Mouse (Mus musculus) mature B cell (primary cell): ENCODE measurements around the gene Kmt2b.

Experiments
- in situ Hi-C: fragments of 300-500 bp; cut with MboI; formaldehyde crosslinking; loops from 2 replicates; pipeline ENCODE4 v1.14.3; 2019

Kmt2b gene

GRCm38 (mm10) chr7:30588676-30589434 is at the start of gene Kmt2b:
TSS of gene Kmt2b (minus strand) at chr7:30588726.
- in situ Hi-C loops, result no loop called here

- in situ Hi-C loops, result no loop called here
Observed at GRCm38 (mm10) chr7:30636395-30636794, 47.9 kb upstream of the Kmt2b start.

- in situ Hi-C loops, result no loop called here
Observed at GRCm38 (mm10) chr7:30635752-30636151, 47.2 kb upstream of the Kmt2b start, which contains the start of gene Etv2. TSS of gene Etv2 (minus strand) at chr7:30635852.

GRCm38 (mm10) chr7:30634621-30635020 is 46.1 kb upstream of the Kmt2b start:
- in situ Hi-C loops, result no loop called here

GRCm38 (mm10) chr7:30633762-30634412 is 45.4 kb upstream of the Kmt2b start:
- in situ Hi-C loops, result no loop called here

GRCm38 (mm10) chr7:30629013-30629412 is 40.5 kb upstream of the Kmt2b start:
- in situ Hi-C loops, result no loop called here

- in situ Hi-C loops, result no loop called here
Observed at GRCm38 (mm10) chr7:30626647-30627046, 38.1 kb upstream of the Kmt2b start.

GRCm38 (mm10) chr7:30625530-30626384 is 37.2 kb upstream of the Kmt2b start, which contains the start of gene Cox6b1:
TSS of gene Cox6b1 (minus strand) at chr7:30626151.
- in situ Hi-C loops, result no loop called here

GRCm38 (mm10) chr7:30619202-30619601 is 30.7 kb upstream of the Kmt2b start:
- in situ Hi-C loops, result no loop called here

GRCm38 (mm10) chr7:30618658-30619057 is 30.1 kb upstream of the Kmt2b start:
- in situ Hi-C loops, result no loop called here

- in situ Hi-C loops, result no loop called here
Observed at GRCm38 (mm10) chr7:30615049-30615760, 26.7 kb upstream of the Kmt2b start.

GRCm38 (mm10) chr7:30614454-30614853 is 25.9 kb upstream of the Kmt2b start:
- in situ Hi-C loops, result no loop called here

GRCm38 (mm10) chr7:30613529-30614112 is 25.1 kb upstream of the Kmt2b start:
- in situ Hi-C loops, result no loop called here

GRCm38 (mm10) chr7:30612654-30613402 is 24.3 kb upstream of the Kmt2b start, which contains the start of gene Upk1a:
TSS of gene Upk1a (minus strand) at chr7:30612847.
- in situ Hi-C loops, result no loop called here

- in situ Hi-C loops, result no loop called here
Observed at GRCm38 (mm10) chr7:30610043-30610442, 21.5 kb upstream of the Kmt2b start.

- in situ Hi-C loops, result no loop called here
Observed at GRCm38 (mm10) chr7:30608476-30608875, 19.9 kb upstream of the Kmt2b start.

GRCm38 (mm10) chr7:30607706-30608309 is 19.3 kb upstream of the Kmt2b start:
- in situ Hi-C loops, result no loop called here

- in situ Hi-C loops, result no loop called here
Observed at GRCm38 (mm10) chr7:30604944-30605343, 16.4 kb upstream of the Kmt2b start.

- in situ Hi-C loops, result no loop called here
Observed at GRCm38 (mm10) chr7:30604424-30604823, 15.9 kb upstream of the Kmt2b start.

GRCm38 (mm10) chr7:30602583-30602982 is 14.1 kb upstream of the Kmt2b start:
- in situ Hi-C loops, result no loop called here
